Mouse (Mus musculus): Measurements from ENCODE around the gene Neto2.

Gene Neto2

DNA sequence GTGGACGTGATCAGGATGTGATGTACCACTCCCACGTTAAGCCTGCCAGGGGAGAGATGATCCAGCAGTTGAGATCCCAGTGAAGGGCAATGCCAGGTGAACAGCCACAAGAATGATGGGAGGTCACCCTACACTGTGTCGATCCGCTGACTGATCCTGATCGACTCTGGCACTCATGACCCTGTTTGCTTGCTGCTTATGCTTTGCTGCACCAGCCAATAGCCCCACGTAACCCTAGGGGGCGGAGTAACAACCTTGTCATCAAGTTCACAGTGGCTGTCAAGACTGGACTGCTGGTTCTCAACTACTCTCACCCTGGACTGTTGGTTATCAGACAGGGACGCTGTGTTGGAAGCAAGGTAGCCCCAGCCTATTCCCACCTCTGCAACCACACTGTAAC is 99.0 kb downstream of the Neto2 start:
- DNase-seq = no peak

DNA sequence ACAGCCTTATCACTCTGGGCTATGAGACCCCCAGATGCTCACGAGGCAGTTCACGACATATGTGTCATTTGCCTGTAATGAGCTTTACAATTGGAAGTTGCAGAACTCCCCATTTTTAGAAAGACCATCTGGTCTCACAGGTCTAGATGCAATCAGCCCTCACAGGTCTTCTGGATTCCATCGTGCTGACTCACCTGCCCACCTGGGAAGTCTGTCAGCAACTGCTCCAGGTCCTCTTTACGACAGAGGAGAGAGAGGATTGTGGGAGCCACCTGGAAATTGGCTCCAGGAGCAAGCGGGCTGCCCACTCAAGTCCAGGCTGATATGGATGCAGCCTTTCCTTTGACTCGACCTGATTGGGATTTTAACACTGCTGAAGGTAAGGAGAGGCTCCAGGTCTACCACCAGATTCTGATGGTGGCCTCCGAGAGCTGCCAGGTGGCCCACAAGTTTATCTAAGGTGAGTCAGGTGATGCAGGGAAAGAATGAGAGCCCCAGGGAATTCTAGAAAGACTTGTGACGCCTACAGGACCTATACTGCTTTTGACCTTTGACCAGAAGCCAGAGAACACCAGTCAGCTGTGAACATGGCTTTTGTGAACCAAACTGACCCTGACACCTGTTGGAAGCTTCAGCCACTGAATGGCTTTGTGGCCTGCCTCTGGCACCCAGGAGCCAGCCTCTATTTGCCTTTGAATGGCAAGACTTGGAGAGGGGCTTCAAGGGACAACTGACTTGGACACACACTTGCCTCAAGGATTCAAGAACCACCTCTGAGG is 103.1 kb downstream of the Neto2 start:
- no peak for DNase-seq

DNA sequence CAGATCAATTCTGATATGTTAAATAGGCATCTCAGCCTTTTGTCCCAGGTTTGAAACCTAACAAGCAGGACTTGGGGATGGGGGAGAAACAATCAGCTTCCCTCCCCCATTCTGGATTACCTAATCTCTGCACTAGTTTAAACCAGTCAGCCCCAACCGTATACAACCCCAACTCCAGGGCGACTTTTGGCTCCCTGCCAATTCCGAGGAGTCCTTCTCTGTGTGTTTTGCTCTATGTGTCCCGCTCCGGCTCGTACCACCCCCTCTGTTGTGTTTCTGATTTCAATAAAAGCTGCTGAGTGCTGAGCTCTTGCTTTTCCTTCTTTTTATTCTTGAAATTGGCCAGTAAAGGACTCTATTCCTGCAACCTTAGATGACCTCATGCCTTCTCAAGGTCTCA is 105.3 kb downstream of the Neto2 start:
- peak; percentile 43 for DNase-seq

DNA sequence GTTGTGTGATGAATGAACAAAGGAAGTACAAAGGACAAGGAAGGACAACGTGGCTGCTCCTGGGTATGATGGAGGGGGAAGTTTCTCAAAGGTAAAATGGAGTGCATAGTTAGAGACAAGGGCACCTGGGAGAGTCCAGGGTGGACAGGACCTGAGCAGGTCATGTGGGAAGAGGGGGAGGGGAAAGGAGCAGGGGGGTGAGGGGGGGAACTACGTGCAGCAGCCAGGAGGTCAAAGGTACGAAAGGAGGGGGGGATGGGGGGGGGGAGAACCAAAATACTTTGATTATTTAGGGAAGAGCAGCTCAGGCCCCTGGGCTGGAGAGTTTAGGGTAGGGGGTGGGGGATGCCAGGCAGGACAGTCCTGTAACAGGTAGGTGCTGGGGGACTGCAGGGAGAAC is 105.7 kb downstream of the Neto2 start:
- no peak for DNase-seq

DNA sequence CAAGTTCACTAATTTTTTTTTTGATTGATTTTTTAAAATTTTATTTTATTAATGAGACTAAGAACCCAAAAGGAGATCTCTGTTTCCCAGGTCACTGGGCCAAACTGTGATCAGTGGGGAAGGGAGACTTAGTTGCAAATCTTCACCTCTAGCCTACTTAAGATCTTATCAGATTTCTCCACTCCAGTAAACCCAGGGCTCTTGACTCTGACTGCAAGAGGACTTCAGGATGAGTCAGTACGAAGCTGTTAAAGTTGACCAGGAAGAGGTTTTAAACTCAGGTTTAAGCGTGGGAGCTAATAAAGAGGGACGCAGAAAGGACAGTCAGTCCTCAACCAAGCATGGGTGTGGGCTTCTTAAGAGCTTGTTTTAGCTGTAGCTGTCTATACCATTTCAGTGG is 107.4 kb downstream of the Neto2 start:
- no peak for DNase-seq

GRCm38 (mm10) chr8:85591532-85591931 is 109.2 kb downstream of the Neto2 start:
- DNase-seq = peak; percentile 9

DNA sequence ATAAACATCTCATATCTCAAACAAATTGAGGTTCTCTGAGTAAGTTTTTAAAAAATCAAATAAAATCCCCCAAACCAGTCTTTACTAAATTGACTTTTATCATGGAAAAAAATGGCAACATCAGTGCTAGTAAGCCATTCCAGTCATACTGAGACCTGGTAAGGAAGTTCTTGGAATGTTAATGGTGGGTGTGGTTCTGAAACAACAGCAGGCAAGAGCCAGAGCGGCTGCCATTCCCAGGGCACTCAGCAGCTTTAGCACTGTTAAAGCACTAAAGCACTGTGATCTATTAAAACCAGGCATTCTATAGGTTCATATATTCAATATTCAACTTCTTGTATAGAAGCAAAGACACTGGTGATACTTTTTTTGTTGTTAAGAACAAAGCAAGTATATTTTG is 110.5 kb downstream of the Neto2 start:
- no peak for DNase-seq

DNA sequence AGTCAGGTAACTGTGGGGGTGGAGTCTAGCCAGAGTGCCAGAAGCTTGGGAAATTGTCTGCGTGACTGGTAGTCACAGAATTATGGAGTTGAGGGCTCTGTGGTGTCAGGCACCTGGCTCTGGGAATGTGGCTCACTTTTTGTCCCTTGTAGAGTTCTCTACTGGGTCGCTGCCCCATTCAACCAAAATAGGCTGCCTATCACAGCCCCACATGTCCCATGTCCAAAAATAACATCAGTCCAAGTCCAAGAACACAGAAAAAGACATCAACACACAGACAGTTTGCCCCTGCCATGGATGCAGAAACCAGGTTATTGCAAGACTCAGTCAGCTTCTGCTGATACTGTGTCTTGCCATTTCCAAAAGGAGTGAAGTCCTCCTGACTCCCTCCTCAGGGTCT is 112.1 kb downstream of the Neto2 start:
- DNase-seq = no peak

All from kidney, adult 11 months (tissue).